Mouse (Mus musculus) myocyte (in vitro differentiated cells): ENCODE measurements around the gene Nipal3.

Experiments used
- CEBPB ChIP-seq: IDR thresholded peaks from 2 replicates; pipeline ENCODE4 v1.6.1; 2011; ENCODE audit warnings: mild to moderate bottlenecking, moderate library complexity; ENCODE audit not compliant: poor library complexity, insufficient read depth, severe bottlenecking
- MYOD1 ChIP-seq, 3 experiments: IDR thresholded peaks; one replicate each; pipeline ENCODE4 v1.6.1; 2011; ENCODE audit warnings: control low read depth in 2 of 3, low read depth in 2 of 3, mild to moderate bottlenecking in 2 of 3, moderate library complexity in 1 of 3; ENCODE audit not compliant: insufficient read length in 2 of 3, control insufficient read depth in 1 of 3
- POLR2A ChIP-seq: IDR thresholded peaks from one replicate; pipeline ENCODE4 v1.6.1; 2011; ENCODE audit warnings: low read depth, mild to moderate bottlenecking, control low read depth, moderate library complexity; ENCODE audit not compliant: insufficient read length
- POLR2AphosphoS2 ChIP-seq: IDR thresholded peaks from one replicate; pipeline ENCODE4 v1.6.1; 2011; ENCODE audit warnings: low read depth, control low read depth; ENCODE audit not compliant: insufficient read length
- REST ChIP-seq: IDR thresholded peaks from one replicate; pipeline ENCODE4 v1.6.1; 2011; ENCODE audit warnings: mild to moderate bottlenecking, control low read depth, moderate library complexity; ENCODE audit not compliant: insufficient read depth, insufficient read length
- SRF ChIP-seq: IDR thresholded peaks from one replicate; pipeline ENCODE4 v1.6.1; 2011; ENCODE audit warnings: low read depth; ENCODE audit not compliant: control insufficient read depth, insufficient read length
- TCF12 ChIP-seq: IDR thresholded peaks from one replicate; pipeline ENCODE4 v1.6.1; 2011; ENCODE audit warnings: mild to moderate bottlenecking, control low read depth; ENCODE audit not compliant: poor library complexity, insufficient read depth, severe bottlenecking
- TCF3 ChIP-seq: IDR thresholded peaks from one replicate; pipeline ENCODE4 v1.6.1; 2011; ENCODE audit warnings: low read depth, control low read depth; ENCODE audit not compliant: insufficient read length

DNA sequence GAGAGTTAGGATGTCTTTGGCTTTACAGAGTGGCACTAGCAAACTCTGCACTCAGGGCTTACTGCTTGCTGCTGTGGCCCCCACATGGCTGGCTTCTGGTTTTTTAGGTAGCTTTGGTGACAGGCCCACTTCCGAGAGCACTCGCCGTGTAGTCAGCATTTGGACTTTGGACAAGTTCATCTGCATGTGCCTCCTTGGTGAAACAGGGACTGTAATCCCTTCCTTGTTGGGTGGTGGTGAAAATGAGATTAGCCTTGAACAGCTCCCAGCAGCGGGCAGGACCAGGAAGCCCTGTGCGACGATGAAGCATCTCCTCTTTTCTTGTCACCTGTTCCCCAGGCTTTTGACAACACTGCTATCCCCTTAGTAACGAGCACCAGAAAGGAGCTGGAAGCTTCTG, 19.0 kb upstream of the Nipal3 start:
- TF ChIP-seq POLR2A (no peak), MYOD1 (IDR thresholded peaks at IDR 0.05; ENCODE audit: control insufficient read depth in 1 of 3, insufficient read length in 2 of 3, low read depth in 2 of 3) (no peak), CEBPB (no peak), SRF (no peak), TCF12 (no peak), REST (no peak), POLR2AphosphoS2 (no peak), TCF3 (no peak)
